Mouse (Mus musculus): ENCODE results near the gene Gm10912.
"Not testable (repeated sequence)": the region's sequence is repeated elsewhere in the genome, so short reads cannot be mapped to it uniquely, and the experiment has no call there.

GRCm38 (mm10) chr2:104109021-104109420 is 43.4 kb downstream of the Gm10912 start:
- TF ChIP-seq CTCF (conservative IDR thresholded peaks at IDR 0.05; ENCODE audit: low read length); POU5F1 (IDR thresholded peaks at IDR 0.05; ENCODE audit: borderline replicate concordance, low read length); NANOG (IDR thresholded peaks at IDR 0.05; ENCODE audit: borderline replicate concordance, low read length): not testable (repeated sequence)

Data from E14TG2a.4 (cell line).